Mouse (Mus musculus) fibroblast of lung, adult 2 months (primary cell): ENCODE measurements around the gene Cttnbp2.
"Not testable (repeated sequence)": the region's sequence is repeated elsewhere in the genome, so short reads cannot be mapped to it uniquely, and the experiment has no call there.

Experiments used
- DNase-seq: peaks from one replicate; pipeline ENCODE4 v3.0.0-alpha.2; 2011; ENCODE audit warnings: low read depth

The Cttnbp2 gene

DNA sequence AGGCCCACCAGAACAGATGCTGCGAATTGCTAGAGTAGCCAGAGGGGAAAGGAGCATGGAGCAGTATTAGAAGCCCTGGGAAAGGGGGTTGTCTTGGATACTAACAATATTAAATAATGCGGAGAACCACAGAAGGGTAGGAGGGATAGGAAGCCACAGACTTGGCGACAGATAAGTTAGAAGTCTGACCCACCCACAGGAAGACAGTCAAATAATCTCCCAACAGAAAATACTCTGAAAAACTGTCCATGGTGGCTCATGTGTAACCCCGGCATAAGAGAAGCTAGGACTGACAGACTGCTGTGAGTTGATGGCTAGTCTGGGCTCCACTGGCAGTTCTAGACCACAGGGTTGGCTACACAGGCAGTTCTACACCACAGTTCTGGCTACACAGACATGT is 98.7 kb downstream of the Cttnbp2 start:
- no peak for DNase-seq

DNA sequence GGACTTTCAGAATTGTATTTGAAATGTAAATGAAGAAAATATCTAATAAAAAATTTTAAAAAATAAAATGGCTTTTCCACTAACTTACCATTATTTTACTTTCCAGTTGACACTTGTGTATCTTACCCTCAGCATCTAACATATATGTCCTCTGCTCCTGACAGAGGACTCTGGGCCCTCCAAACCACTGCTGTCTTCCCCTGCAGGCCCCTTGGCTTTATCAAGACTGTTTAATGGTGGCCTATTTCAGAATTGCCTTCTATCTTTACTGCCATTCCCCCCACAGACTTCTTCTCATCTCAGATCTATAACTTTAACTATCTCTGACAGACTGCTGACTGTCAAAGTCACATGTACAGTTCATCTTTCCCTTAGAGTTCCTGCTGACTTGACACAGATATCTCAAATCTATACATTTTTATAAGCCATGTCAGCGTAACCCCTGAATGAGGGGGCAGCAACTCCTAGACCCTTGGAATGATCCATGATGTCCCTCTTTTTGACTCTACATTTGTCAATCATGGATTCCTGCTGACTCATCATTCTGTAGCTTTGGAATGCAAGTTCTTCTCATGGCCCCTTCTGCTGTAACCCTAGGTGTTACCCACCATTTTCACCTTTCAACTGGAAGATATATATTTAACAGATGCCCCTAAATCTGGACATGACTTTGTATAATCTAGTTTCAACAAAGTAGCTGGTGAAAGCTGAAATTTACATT is 103.0 kb downstream of the Cttnbp2 start:
- no peak for DNase-seq

DNA sequence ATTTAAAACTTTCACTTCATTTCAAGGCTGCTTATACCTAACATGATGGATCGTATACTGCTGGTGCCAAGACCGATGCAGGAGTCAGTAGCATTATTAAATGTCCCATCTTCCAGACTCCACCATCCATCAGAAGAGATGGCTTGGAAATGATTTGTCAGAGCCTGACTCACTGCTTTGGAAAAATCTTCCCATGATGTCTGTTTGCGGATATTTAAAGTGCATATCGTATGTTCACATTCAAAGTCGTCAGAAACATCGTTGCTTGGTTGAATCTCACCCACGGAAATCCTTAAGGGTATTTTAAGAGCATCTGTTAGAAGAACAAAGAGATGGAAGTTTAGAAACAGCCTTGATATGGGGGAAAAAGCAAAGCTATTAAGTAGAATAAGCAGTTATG is 106.2 kb downstream of the Cttnbp2 start:
- no peak for DNase-seq

DNA sequence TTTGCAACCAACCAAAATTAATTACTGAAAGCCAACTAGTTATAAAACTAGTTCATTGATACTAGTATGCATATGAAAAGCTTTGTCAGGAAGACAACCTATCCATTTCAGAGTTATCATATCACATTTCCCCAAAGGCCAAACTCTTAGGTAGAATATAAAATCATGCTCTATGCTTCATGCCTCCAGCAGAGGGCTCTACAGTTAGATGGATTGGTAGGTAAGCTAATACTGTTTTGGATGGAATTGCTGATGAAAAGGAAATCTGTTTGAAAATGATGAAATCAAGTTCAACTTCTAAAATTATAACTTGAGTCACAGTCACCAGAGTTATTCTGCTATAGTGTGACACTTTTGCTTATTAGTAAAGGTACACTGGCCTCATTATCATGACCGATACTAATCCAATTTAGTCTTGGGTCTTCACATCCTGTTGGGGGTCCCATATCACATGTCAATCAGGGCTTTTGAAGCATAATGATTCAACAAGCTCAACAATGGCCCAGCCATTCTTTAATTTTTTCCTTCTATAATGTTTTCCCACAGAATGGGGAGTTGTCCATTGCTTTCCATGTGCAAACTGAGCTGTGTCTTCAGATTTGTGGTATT is 113.5 kb downstream of the Cttnbp2 start:
- peak; percentile 9 for DNase-seq

DNA sequence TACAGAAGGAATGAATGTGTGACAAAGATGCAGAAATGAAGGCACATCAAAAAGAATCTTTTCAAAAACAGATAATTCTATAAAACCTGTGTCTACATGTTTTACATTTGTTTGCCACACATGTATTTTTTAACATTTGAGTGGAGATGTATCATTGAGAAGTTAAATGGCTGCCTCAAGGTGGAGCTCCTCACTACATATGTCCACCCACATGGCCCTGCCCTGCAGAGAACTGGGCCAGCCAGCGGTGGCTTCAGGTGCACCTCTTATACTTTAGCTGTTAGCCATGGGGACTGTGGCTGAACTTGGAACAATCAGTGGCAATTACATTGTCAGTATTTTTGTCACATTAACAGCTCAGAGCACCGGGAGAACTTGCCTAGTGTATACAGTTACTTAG is 133.3 kb downstream of the Cttnbp2 start:
- no peak for DNase-seq

DNA sequence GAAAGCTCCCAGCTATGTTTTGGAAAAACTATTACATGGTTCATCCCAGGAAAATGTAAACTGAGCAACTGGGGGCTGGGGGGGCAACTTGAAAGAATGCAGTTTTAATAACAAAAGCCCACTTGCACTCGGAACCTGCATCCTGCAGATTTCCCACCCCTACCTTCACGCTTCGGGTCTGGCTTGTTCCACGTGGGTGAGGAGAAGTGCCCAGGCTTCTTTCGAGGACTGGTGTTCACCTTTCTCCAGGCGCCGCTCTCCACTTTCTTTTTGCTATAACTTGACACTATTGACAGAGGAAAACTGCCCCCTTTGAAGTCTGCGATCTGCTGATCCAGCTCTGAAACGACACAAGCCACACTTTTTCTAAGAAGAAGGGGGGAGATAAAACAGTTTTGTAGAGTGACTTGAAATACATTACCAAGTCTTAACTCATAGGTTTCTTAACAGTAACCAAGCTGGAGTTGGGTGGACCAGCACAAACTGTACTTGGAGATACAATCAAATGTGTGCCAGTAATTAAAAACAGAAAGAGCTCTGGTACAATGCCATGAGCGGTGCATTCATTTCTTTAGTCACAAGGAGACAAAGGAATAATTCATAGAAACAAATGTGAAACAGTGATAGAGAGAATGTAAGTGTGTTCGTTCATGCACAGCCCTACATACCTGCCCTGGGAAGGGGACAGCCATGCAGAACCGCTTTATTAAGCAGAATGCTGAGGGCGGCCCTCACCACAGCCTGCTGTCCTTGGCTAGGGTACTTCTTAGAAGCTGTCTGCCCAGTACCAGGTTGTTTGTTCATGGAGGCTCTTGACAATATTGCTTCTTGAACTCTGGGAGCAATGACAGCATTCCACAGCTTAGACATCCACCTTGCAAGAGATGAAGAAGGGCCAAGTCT is 134.1 kb downstream of the Cttnbp2 start:
- peak; percentile 4 for DNase-seq

DNA sequence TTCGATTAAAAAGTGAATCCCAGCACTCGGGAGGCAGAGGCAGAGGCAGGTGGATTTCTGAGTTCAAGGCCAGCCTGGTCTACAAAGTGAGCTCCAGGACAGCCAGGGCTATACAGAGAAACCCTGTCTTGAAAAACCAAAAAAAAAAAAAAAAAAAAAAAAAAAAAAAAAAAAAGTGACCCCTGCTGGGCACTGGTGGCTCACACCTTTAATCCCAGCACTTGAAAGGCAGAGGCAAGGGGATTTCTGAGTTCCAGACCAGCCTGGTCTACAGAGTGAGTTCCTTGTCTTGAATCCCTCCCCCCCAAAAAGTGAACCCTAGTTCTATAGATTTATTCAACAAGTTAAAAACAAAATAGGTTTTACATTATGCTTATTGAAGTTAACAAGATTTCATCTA is 136.9 kb downstream of the Cttnbp2 start:
- DNase-seq: not testable (repeated sequence)

DNA sequence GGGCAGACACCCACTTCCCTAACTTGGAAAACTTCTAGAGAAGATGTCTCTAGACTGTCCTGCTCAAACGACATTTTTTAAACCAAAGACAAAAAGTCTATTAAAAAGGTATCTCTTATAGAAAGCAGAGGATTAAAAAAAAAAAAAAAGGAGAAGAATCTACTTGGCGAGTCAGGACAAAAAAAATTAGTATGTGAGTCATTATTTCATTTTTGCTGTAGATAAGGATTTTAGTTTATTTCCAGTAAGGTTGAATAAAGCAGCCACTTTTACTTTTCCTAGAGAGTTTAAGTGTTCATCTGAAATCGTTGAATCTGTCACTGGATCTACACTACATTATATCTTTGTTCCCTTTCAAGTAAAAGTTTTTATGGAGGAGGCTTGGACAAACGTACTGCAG is 139.9 kb downstream of the Cttnbp2 start:
- DNase-seq: no peak

DNA sequence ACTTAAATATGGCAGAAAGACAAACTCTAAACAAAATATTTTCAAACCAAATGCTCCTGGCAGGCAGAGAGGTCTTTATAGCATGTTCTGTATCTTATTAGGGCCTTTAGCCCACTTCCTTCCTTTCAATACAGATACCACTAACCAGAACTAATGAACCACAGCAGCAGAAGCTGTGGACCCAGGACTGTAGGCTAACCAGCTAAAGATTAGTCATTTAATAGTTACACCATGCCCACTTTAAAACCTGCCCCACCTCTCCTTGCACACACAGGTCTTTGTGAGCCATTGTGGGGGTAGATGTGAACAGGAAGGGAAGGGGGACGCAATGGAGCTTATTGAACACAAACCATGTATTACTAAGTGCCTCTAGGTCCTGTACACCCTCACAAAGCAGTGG is 141.0 kb downstream of the Cttnbp2 start:
- no peak for DNase-seq

DNA sequence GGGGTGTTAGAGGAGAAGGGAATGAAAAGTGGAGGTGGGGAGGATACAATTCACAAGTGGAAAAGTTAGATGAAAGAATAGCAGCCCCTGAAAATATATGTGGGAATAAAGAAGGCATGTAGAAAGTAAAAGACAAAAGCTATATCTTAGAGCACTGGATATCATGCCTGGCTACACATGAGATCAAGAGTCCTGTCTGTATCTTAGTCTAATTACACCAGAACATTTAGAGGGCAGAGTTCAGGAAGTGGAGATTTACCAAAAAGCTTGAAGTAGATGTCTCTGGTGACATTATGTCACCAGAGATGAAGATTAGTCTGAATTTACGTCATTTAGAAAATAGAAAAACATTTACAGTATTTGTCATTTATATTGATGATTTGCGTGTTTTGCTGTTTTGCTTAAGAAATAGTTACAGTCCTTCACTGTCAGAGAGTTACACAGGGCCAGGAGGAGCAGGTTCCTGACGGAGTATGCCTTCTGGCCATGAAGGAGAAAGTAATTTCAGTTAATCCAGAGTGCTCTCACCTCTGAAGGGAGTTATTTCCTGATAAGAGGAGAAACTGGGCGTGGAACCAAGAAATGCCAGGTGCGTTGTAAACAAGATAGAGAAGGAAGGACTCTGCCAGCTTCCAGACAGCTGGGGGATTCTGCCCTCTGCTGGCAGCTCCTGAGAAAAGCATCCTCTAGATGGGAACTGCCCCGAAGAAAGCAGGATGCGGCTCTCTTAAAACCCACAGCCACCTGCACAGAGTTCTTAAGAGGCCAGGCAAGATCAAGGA is 142.0 kb downstream of the Cttnbp2 start:
- peak; percentile 6 for DNase-seq

DNA sequence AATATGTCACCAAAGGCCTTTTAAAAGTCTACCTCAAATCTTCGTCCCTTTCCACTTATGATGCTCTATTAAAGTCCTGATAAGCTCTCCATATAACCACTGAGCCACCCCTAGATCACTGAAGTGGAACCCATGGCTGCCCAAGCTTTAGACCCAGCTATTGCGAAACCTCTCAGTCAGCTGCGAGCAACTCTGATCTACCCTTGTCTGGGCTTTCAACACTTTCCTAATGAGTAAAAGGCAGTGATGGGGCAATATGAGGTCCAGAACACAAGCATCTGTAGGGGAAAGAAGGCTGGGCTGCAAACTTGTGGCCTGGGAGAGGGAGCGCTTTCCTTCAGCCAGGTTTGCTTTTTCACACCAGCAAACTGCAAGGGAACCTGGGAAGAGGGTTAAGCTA is 144.9 kb downstream of the Cttnbp2 start:
- DNase-seq: no peak

DNA sequence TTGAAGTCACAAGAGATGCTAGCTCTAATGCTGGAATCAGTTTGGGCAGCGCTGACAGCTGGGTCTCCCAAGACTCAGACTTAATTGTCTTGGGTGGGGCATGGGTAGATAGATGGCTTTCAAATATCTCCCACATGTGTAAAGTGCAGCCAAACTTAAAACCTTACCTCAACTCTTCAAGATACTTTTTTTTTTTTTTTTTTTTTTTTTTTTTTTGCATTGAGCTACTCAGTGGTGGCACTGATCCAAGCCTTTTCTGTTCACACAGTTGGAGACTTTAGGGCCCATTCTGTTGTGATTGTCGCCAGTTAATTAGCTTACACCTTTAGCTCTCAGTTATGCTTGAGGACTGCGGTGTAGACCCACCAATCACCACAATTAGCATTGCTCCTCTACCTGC is 145.6 kb downstream of the Cttnbp2 start:
- no peak for DNase-seq

DNA sequence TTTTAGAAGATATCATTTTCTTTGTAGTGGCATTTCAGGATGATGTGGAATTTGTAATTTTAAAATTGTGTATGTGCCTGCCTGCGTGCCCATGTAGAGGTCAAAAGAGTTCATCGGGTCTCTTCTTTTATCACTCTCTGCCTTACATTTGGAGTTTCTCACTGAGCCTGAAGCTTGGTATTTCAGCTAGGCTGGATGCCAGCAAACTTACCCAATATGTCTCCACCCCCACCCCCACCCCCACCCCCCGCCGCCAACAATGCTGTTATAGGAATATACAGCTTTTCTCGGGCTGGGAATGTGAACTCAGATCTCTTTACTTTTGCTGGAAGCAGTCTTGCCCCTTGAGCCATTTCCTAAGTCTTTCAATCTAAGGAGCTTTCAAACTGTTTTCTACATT is 152.4 kb downstream of the Cttnbp2 start:
- no peak for DNase-seq

DNA sequence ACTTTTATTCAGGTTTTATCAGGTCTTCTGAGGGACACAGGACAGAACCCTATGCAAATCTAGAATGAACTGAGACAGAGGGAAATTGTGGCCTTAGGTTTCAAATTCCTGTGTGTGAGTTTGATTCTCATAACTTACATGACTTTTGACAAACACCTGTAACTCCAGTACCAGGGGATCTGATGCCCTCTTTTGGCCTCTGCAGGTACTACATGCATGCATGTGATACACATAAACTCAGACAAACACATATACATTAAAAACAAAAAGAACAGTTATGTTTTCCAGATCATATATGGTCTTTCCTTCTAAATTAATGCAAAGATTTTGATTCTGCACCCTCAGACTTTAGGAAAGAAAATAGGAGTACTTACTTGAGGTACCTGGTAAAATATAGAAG is 153.7 kb downstream of the Cttnbp2 start:
- DNase-seq: no peak

DNA sequence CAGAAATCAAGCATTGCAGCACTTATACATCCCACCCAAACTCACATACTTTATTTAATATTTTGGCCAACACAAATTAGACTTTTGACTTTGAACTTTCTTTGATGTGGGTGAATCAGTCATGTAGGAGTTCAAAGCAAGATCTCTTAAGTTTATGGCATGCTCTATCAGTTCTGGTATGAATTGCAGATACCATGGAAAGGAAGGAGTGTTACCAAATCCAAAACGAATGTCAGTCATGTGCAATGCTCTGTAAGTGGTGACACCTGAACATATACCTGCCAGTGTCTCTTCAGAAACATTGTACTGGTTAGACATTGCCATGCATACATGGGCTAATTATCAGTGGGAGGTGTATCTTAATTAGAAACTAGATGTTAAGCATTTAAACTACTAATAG is 154.5 kb downstream of the Cttnbp2 start:
- DNase-seq: no peak

DNA sequence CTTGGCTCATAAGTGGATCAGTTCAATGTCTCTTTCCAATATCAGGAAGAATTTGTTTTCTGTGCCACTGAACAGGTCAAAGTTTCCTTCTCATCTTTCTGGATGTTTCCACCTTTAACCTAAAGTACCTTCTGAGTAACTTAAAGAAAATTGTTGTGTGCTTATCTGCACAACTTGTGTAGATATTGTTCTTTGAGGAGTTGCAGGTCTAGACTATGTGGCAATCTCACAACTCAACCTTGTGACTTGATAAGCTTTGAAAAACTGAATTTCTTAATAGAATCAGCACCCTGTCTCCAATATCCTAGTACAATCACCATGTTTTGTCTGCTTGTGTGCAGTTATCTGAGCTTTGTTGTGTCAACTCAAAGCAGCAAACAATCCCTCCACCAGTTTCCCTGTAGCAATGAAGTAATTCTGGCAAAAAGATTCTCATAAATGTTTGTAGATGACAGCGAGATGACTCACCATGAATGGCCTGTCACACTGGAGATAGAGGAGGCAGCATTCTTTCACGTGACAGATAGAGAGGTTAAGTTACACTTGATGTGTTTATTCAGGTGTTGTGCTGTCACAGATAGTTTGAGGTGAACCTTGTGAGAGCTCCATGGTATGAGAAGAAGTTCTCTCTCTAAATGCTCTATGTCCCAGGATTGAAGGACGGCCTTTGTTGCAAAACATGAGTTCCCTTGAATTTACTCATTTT is 165.3 kb downstream of the Cttnbp2 start:
- no peak for DNase-seq

DNA sequence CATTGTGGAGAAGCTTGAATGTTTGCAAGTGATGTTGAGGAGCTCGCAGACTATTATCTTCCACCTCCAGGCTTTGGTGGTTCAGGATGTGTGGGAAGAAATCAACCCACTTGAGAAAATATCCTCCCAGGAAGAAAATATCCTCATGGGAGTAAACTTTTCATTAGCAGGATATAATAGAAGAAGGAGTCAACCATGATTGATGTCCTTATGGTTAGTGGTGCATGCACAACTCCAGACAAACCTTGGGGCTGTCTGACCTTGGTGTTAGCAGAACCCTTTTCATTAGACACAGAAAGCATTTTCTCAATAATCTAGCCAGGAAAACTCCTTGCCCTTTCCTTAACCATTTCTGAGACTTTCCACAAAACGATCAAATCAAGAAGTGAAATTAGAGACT is 170.4 kb downstream of the Cttnbp2 start:
- no peak for DNase-seq

DNA sequence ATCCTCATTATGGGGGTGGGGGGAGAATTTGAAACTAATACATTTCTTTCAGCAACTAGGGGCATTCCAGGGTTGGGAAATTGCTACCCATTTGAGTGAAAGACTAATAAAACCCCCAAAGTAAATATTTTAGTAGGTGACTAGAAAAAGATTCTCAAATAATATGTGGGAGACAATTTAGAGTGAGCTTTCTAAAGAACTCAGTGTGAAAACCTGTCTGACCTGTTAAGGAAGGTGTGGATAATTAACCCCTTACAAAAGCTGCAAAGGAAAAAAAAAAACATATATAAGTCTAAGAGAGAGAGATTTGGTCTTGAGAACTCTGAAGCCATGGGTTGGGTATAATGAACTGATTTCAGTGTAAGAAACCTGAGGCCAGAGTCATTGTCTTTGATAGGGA is 176.3 kb downstream of the Cttnbp2 start:
- DNase-seq: no peak

DNA sequence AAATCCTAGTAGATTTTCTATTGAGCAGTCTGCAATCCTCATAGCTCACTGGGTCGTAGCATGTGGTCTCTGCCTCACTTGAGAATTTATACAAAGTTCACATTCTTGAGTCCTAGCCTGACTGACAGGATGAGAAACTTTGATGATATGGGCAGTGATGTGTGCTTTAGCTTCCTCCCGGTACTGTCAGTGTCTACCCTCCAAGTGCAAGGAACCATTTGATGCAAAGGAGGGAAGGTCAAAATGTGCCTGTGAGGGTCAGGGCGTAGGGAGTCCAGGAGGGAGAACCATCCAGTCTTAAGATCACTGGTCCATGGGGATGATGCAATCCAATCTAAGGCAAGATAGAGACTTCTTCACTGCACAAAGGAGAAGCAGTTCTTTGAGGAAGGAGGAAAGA is 179.2 kb downstream of the Cttnbp2 start:
- DNase-seq: no peak

DNA sequence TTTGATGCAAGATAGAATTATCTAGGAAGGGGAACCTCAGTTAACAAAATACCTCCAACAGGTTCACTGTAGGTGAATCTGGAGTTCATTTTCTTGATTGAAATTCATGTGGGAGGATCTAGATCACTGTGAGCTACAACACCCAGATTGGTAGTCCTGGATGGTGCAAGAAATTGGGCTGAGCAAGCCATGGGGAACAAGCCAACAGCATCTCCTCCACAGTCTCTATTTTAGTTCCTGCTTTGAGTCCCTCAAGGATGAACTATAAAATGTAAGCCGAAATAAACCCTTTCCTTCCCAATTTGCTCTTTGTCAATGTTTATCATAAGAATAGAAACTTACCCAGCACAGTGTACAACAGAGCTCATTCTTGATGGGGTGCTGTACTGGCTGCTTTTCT is 191.7 kb downstream of the Cttnbp2 start:
- DNase-seq: no peak
